19 mouse cellular contexts compared by ENCODE assay signal in the genomic region with DNA sequence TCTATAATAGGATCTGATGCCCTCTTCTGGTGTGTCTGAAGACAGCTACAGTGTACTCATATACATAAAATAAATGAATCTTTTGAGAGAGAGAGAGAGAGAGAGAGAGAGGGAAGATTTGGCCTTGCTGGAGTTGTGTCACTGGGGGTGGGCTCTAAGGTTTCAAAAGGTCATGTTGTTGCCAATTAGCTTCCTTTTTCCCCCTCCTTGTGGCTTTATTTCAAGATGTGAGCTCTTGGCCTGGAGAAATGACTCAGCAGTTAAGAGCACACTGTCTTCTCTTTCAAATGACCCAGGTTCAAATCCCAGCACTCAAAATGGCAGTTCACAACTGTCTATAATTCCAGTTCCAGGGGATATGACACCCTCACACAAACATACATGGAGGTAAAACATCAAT. TPM values are rescaled to one million over a fixed set of nuclear protein-coding genes. Genes with fewer than 3 reads are reported as not detected.
DNase-seq lines count a peak whose midpoint lies in the region; ATAC-seq lines count a peak whose summit lies in the region.
"Had no signal": no experiment of that assay in that cellular context is flagged by ENCODE, and none has a peak within 500 bp of the region (broad histone marks: within the 10 kb centered on the region; RNA-seq: fewer than 3 reads in every experiment).

No protein-coding gene starts in this region.

- DNase-seq in 416B (ENCODE audit: low read depth): peak; percentile 84
- no peak for DNase-seq in Muller cell, postnatal 12 days (ENCODE audit: inconsistent ontology term)
- no peak for DNase-seq in layer of hippocampus, postnatal 36 days
- DNase-seq in thymus, postnatal 4 days: no peak
- DNase-seq: adrenal gland, adult 2 months; adrenal gland, postnatal 10 days; adrenal gland, postnatal 25 days; cerebellum, adult 11-12 months; cerebellum, adult 2 months; cerebellum, adult 9-10 months; cerebellum, postnatal 10 days; cerebellum, postnatal 25 days; embryo, embryonic 11 days; forebrain, postnatal 0 days had no signal

- ATAC-seq in common myeloid progenitor, adult 5-6 weeks (replicated peaks; ENCODE audit: low read depth, poor library complexity, severe bottlenecking): 0 out of 2 replicates have a peak, but pooled peaks have one; percentile 36
- peak; percentile 20 to 21; a peak in 1 of 4 replicates for ATAC-seq in hematopoietic stem cell, adult 5-6 weeks (replicated peaks in 1 of 2; ENCODE audit: insufficient read depth in 1 of 2, low FRiP score in 2 of 2, low TSS enrichment in 1 of 2, low read depth in 1 of 2, poor library complexity in 2 of 2, severe bottlenecking in 2 of 2)
- ATAC-seq in megakaryocyte progenitor cell, adult 5-6 weeks (replicated peaks; ENCODE audit: poor library complexity): peak; percentile 80
- ATAC-seq: forebrain, embryonic 13.5 days; forebrain, embryonic 15.5 days; forebrain, postnatal 0 days had no signal

RNA-seq across cellular contexts. Expression of a gene that starts 14.2 kb away (rescaled TPM):
- total RNA-seq in common myeloid progenitor, adult 5-6 weeks (2017): 7.1 and 8.3 TPM in 2 replicates
- 5.1 and 7.4 TPM in 2 replicates for total RNA-seq in hematopoietic stem cell, adult 5-6 weeks (2017)
- 9.5 and 12.2 TPM in 2 replicates for total RNA-seq in megakaryocyte progenitor cell, adult 5-6 weeks (2015)
- 6.8 and 7.7 TPM in 2 replicates for total RNA-seq in megakaryocyte progenitor cell, adult 5-6 weeks (2017)
- total RNA-seq in layer of hippocampus, postnatal 36 days (2021): 1 to 10 TPM; 1.8 to 2.1 TPM

RNA-seq across cellular contexts. Expression of a gene that starts 14.6 kb away (rescaled TPM):
- total RNA-seq in common myeloid progenitor, adult 5-6 weeks (2017): 53.3 and 66.6 TPM in 2 replicates
- total RNA-seq in hematopoietic stem cell, adult 5-6 weeks (2017): 55.6 and 58.6 TPM in 2 replicates
- 54.2 and 59.0 TPM in 2 replicates for total RNA-seq in megakaryocyte progenitor cell, adult 5-6 weeks (2015)
- 29.6 and 51.7 TPM in 2 replicates for total RNA-seq in megakaryocyte progenitor cell, adult 5-6 weeks (2017)
- 10 to 100 TPM; 37.3 to 37.9 TPM for total RNA-seq in layer of hippocampus, postnatal 36 days (2021)

Comparison
In these comparisons a context has a peak if more than half of its experiments do, and no peak if none do; other contexts are left out.
1. ATAC-seq: peak in every context shown above with its lines; median percentile 80 in megakaryocyte progenitor cell, adult 5-6 weeks; 36 in common myeloid progenitor, adult 5-6 weeks; 20 in hematopoietic stem cell, adult 5-6 weeks.